In the genomic region with DNA sequence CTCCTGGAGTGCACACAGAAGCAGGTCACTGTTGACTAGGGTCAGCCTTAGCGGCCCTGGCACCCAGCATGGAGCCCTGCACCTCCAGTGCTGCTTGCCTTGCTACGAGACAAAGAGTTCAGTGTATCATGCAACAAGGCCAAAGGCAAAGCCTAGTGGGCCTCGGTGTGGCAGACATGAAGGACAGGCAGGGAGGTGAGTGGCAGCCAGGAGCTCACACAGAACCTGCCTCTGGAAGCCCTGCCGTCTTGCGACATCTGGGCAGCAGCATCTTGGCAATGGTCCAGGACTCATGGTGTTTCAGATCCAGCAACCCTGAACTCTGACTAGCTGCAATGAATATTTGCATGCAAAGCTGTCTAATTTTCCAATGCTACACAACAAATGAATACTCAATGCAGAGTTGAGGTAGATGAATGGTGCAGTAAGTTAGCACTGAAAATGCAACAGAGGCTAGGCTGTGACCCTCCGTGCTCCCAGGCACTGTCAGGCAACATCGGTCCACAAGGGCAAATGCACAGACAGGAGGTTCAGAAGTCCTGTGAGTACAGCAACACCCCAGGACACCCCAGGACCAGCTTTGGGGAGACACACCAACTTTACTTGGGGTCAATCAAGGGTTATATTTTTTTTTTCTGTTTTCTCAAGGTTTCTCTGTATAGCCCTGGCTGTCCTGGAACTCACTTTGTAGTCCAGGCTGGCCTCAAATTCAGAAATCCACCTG, we compare ENCODE assay signal across 11 mouse cellular contexts. TPM values are rescaled to one million over a fixed set of nuclear protein-coding genes. Genes with fewer than 3 reads are reported as not detected.
DNase-seq lines count a peak whose midpoint lies in the region; ATAC-seq and TF ChIP-seq lines count a peak whose summit lies in the region.
"Had no signal": no experiment of that assay in that cellular context is flagged by ENCODE, and none has a peak within 500 bp of the region (broad histone marks: within the 10 kb centered on the region; RNA-seq: fewer than 3 reads in every experiment).

No protein-coding gene starts in this region.

- no peak for TF ChIP-seq CTCF in lung, embryonic 14.5 days (IDR thresholded peaks at IDR 0.05; ENCODE audit: low read depth)
- no peak for TF ChIP-seq CTCF in intestine, postnatal 0 days (IDR thresholded peaks at IDR 0.05; ENCODE audit: low read depth)

- H3K9ac ChIP-seq in embryonic facial prominence, embryonic 14.5 days (ENCODE audit: low read depth, low read length), result no peak overlapping the region
- no peak overlapping the region for H3K9ac ChIP-seq in lung, embryonic 14.5 days
- no peak overlapping the region for H3K9ac ChIP-seq in intestine, postnatal 0 days (ENCODE audit: low read depth, low read length)
- H3K9ac ChIP-seq: limb, embryonic 15.5 days had no signal

- H3K36me3 ChIP-seq in embryonic facial prominence, embryonic 14.5 days (ENCODE audit: control insufficient read depth, insufficient read depth, low read length), result no peaks in the 10 kb centered on the region
- no peaks in the 10 kb centered on the region for H3K36me3 ChIP-seq in embryonic facial prominence, embryonic 10.5 days (replicated peaks)
- no peaks in the 10 kb centered on the region for H3K36me3 ChIP-seq in lung, embryonic 14.5 days (ENCODE audit: insufficient read depth)
- H3K36me3 ChIP-seq in intestine, postnatal 0 days (ENCODE audit: control insufficient read depth, insufficient read depth), result no peaks in the 10 kb centered on the region
- H3K36me3 ChIP-seq: limb, embryonic 15.5 days had no signal

- H3K27me3 ChIP-seq in embryonic facial prominence, embryonic 14.5 days (replicated peaks; ENCODE audit: control insufficient read depth, insufficient read depth, low read length), result no peaks in the 10 kb centered on the region
- H3K27me3 ChIP-seq in embryonic facial prominence, embryonic 10.5 days (replicated peaks; ENCODE audit: low read depth, poor library complexity, severe bottlenecking), result peaks cover 22% of the 10 kb centered on the region
- no peaks in the 10 kb centered on the region for H3K27me3 ChIP-seq in lung, embryonic 14.5 days (ENCODE audit: insufficient read depth, low read length)
- no peaks in the 10 kb centered on the region for H3K27me3 ChIP-seq in intestine, postnatal 0 days (replicated peaks; ENCODE audit: control insufficient read depth, insufficient read depth, low read length)
- H3K27me3 ChIP-seq: limb, embryonic 15.5 days had no signal

- H3K4me2 ChIP-seq in embryonic facial prominence, embryonic 14.5 days (ENCODE audit: low read depth, low read length), result no peak overlapping the region
- no peak overlapping the region for H3K4me2 ChIP-seq in lung, embryonic 14.5 days
- no peak overlapping the region for H3K4me2 ChIP-seq in intestine, postnatal 0 days (replicated peaks; ENCODE audit: low read depth)
- H3K4me2 ChIP-seq: limb, embryonic 15.5 days had no signal

- WGBS in embryonic facial prominence, embryonic 14.5 days, result 59% methylated on average over 7 of the region's 7 CpGs
- 86% methylated on average over 7 of the region's 7 CpGs for WGBS in embryonic facial prominence, embryonic 10.5 days
- 55% methylated on average over 7 of the region's 7 CpGs for WGBS in lung, embryonic 14.5 days
- WGBS in intestine, postnatal 0 days, result 50% methylated on average over 7 of the region's 7 CpGs

- H3K4me1 ChIP-seq in embryonic facial prominence, embryonic 14.5 days (ENCODE audit: control insufficient read depth, insufficient read depth, low read length), result peaks cover 4% of the 10 kb centered on the region; the same call in 1 of the 2 replicates
- peaks cover 8% of the 10 kb centered on the region for H3K4me1 ChIP-seq in embryonic facial prominence, embryonic 10.5 days
- no peaks in the 10 kb centered on the region for H3K4me1 ChIP-seq in lung, embryonic 14.5 days (ENCODE audit: insufficient read depth)
- H3K4me1 ChIP-seq in intestine, postnatal 0 days (replicated peaks; ENCODE audit: control insufficient read depth, insufficient read depth, low read length), result no peaks in the 10 kb centered on the region

- peak; percentile 49 for DNase-seq in embryonic facial prominence, embryonic 14.5 days (ENCODE audit: low spot score)
- no peak for DNase-seq in embryonic facial prominence, embryonic 10.5 days (ENCODE audit: low spot score)
- DNase-seq in lung, embryonic 14.5 days, result peak; percentile 66
- DNase-seq in lung, postnatal 25 days (ENCODE audit: low spot score), result no peak
- no peak for DNase-seq in layer of hippocampus, adult 18-20 months (ENCODE audit: low spot score in 2 of 2)
- DNase-seq in frontal cortex, postnatal 14 days (ENCODE audit: low spot score in 2 of 2), result no peak
- DNase-seq: B cell, adult 2 months; cerebellum, postnatal 36 days had no signal

- no peak for ATAC-seq in embryonic facial prominence, embryonic 14.5 days (ENCODE audit: low read depth)
- ATAC-seq in lung, embryonic 14.5 days (ENCODE audit: insufficient read depth), result no peak
- ATAC-seq in intestine, postnatal 0 days, result peak; percentile 55
- peak; percentile 38; the same call in 1 of the 2 replicates for ATAC-seq in megakaryocyte progenitor cell, adult 5-6 weeks (replicated peaks; ENCODE audit: poor library complexity)

- no peaks in the 10 kb centered on the region for H3K9me3 ChIP-seq in embryonic facial prominence, embryonic 14.5 days (ENCODE audit: control insufficient read depth, low read length)
- H3K9me3 ChIP-seq in embryonic facial prominence, embryonic 10.5 days, result peaks cover 3% of the 10 kb centered on the region; the same call in 1 of the 2 replicates
- H3K9me3 ChIP-seq in lung, embryonic 14.5 days (ENCODE audit: low read depth, low read length), result no peaks in the 10 kb centered on the region
- no peaks in the 10 kb centered on the region for H3K9me3 ChIP-seq in intestine, postnatal 0 days (ENCODE audit: control insufficient read depth)
- H3K9me3 ChIP-seq: limb, embryonic 15.5 days had no signal

- H3K27ac ChIP-seq in embryonic facial prominence, embryonic 14.5 days (replicated peaks; ENCODE audit: low read depth, low read length), result no peak overlapping the region
- H3K27ac ChIP-seq in embryonic facial prominence, embryonic 10.5 days (replicated peaks), result no peak overlapping the region; the same call in 1 of the 2 replicates
- H3K27ac ChIP-seq in lung, embryonic 14.5 days (ENCODE audit: low read depth), result no peak overlapping the region
- no peak overlapping the region for H3K27ac ChIP-seq in intestine, postnatal 0 days (ENCODE audit: low read depth, low read length)
- H3K27ac ChIP-seq: limb, embryonic 15.5 days had no signal

- H3K4me3 ChIP-seq in embryonic facial prominence, embryonic 14.5 days (ENCODE audit: low read depth, low read length), result no peak overlapping the region
- H3K4me3 ChIP-seq in embryonic facial prominence, embryonic 10.5 days, result no peak overlapping the region
- no peak overlapping the region for H3K4me3 ChIP-seq in lung, embryonic 14.5 days (ENCODE audit: low read depth, low read length)
- H3K4me3 ChIP-seq in intestine, postnatal 0 days (ENCODE audit: low read depth, low read length), result no peak overlapping the region
- H3K4me3 ChIP-seq: limb, embryonic 15.5 days had no signal

RNA-seq across cellular contexts. Expression of a gene that starts 2.4 kb away (rescaled TPM):
- 3.7 and 3.8 TPM in 2 replicates for polyA plus RNA-seq in embryonic facial prominence, embryonic 14.5 days (2014; fragmentation: Nextera tagmentation; extraction: Ambion mirVana)
- 5.0 and 5.6 TPM in 2 replicates for polyA plus RNA-seq in embryonic facial prominence, embryonic 10.5 days (2016; fragmentation: Nextera tagmentation; extraction: Ambion mirVana)
- 4.4 and 4.6 TPM in 2 replicates for polyA plus RNA-seq in lung, embryonic 14.5 days (2014; fragmentation: Nextera tagmentation; extraction: Ambion mirVana)
- 0.72 and 0.85 TPM in 2 replicates for polyA plus RNA-seq in intestine, postnatal 0 days (2015; fragmentation: Nextera tagmentation; extraction: Ambion mirVana)
- 0.73 and 1.4 TPM in 2 replicates for total RNA-seq in megakaryocyte progenitor cell, adult 5-6 weeks (2015)
- 3.6 and 4.9 TPM in 2 replicates for total RNA-seq in megakaryocyte progenitor cell, adult 5-6 weeks (2017)
- 10 to 100 TPM in 1 of 2 experiments, 1 to 10 TPM in 1; 9.9 to 10.9 TPM for total RNA-seq in layer of hippocampus, adult 18-20 months (2021)

Comparison
In these comparisons a context has a peak if more than half of its experiments do, and no peak if none do; other contexts are left out.
1. DNase-seq: peak in embryonic facial prominence, embryonic 14.5 days (single experiment) and lung, embryonic 14.5 days (single experiment); none in embryonic facial prominence, embryonic 10.5 days (single experiment), lung, postnatal 25 days (single experiment), layer of hippocampus, adult 18-20 months (0 of 2) and frontal cortex, postnatal 14 days (0 of 2).
2. ATAC-seq: peak in intestine, postnatal 0 days (single experiment) and megakaryocyte progenitor cell, adult 5-6 weeks (single experiment); none in embryonic facial prominence, embryonic 14.5 days (single experiment) and lung, embryonic 14.5 days (single experiment).